Mouse (Mus musculus): ENCODE measurements around the gene Cbx8.

The Cbx8 gene

GRCm38 (mm10) chr11:119040600-119041324 lies at the start of gene Cbx8:
TSS of gene Cbx8 (minus strand) at chr11:119040969.
- peak; percentile 100 for DNase-seq

GRCm38 (mm10) chr11:119090076-119090960 lies 49.5 kb upstream of the Cbx8 start:
- DNase-seq: peak in 1 of 2 experiments; percentile 46

DNA sequence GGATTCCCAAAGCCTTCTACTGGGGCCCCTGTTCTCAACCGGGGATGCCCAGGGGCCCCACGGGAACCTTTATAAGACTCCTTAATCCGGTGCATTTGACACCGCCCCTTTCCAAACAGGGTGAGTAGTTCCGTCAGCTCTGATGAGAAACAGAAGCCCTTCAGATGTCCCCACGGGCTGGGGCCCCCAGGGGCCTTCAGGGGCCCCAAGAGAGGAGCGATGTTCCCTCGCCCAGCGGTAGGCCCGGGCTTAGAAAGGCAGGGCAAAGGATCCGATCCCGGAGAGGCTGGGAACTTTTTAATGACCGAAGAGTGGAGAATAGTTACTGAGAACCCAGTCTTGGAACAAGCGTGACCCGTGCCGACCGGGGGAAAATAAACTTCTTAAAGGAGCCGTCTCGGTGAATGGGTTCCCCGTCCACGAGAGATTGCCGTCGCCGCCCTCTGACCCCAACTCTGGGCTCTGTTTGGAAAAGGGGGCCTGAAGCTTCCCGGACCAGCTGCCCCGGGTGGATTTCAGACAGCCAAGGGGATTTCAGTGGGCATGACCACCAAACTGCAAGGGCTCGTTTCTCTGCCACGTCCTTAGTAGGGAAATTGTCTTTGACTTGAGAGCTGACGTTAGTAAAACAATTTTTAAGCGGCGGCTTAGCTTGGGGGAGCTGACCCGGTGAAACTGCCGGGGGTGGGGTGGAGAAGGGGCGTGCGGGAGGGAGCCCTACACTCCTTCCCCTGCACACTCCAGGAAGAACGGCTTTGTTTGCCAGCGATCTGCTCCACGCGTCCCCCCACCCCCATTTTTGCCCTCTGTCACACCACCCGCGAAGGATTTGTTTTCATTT lies 48.7 kb upstream of the Cbx8 start:
- DNase-seq: peak in 1 of 2 experiments; percentile 61

GRCm38 (mm10) chr11:119088391-119089234 lies 47.8 kb upstream of the Cbx8 start:
- DNase-seq: peak in 1 of 2 experiments; percentile 71

- DNase-seq: peak; percentile 69 to 70
Observed at GRCm38 (mm10) chr11:119087301-119088082, 46.7 kb upstream of the Cbx8 start.

DNA sequence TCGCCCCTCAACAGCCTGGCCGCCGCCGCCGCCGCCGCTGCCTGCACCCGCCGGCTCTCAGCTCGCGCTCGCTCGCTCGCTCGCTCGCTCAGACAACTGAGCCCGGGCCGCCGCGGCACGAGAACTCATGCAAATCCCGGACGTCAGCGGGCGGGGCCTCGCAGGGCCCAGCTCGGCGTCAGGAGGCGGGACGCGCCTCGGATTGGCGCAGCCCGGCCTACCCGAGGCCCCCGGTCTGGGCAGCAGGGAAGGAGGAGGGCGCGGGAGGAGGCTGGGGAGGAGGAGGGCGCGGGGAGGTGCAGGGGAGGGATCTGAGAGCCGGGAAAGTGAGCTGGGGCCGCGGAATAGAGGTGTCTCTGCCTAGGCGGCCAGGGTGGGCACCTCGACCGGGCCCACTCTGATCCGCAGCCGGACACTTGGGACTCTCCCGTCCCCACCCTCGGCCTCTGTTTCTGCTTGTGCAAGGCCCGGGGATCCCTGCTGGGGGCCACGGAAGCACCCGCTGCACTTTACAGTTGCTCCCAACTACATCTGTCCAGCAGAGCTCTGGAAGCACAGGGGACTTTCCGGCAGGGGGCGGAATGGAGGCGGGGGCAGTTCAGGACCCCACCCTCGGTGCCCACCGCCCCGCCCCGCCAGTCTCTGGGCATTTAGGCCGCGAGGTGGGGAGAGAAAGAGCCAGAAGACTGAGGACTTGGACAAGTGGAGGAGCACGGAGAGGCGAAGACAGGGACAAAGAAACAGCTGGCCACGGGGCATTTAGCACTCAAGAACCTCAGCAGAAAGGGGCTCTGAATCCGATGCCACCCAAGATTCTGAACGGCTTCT lies 45.6 kb upstream of the Cbx8 start, which contains the start of gene Cbx4:
TSS of gene Cbx4 (minus strand) at position 78 of the 828 bp plus-strand sequence.
- DNase-seq: peak; percentile 96

DNA sequence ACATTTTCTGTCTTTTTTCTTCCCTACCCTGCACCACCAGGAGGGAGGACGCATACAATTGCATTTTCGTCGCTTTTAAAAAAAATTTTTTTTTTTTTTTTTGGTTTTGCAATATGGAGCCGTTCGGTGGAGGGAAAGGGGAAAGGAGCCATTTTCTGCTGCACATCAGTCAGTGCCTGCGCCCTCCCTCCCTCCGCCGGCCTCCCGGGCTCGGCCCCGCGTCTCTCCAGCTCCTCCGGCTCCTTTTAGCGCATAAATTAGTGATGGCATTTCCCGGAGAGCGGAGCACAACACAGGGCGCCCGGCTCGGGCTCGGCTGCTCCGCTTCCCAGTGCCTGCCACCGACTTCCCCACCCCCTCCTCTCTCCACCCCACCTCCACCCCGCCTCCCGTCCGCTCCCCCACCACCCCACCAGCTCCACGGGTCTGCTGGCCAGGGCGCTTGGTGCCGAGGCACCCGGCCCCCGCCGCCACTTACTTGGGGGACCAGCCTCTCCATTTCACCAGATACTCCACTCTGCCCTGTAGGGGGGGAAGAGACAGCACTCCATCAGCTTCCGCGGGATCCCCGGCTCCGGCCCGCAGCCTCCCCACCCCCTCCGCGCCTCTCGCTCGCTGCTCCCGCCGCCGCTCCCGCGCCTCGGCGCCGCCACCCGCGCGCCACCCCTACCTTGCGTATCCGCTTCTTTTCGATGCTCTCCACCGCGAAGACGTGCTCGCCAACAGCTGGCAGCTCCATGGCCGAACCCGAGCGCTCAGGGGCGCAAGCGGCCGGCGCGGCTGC lies 44.7 kb upstream of the Cbx8 start:
- peak; percentile 82 for DNase-seq

DNA sequence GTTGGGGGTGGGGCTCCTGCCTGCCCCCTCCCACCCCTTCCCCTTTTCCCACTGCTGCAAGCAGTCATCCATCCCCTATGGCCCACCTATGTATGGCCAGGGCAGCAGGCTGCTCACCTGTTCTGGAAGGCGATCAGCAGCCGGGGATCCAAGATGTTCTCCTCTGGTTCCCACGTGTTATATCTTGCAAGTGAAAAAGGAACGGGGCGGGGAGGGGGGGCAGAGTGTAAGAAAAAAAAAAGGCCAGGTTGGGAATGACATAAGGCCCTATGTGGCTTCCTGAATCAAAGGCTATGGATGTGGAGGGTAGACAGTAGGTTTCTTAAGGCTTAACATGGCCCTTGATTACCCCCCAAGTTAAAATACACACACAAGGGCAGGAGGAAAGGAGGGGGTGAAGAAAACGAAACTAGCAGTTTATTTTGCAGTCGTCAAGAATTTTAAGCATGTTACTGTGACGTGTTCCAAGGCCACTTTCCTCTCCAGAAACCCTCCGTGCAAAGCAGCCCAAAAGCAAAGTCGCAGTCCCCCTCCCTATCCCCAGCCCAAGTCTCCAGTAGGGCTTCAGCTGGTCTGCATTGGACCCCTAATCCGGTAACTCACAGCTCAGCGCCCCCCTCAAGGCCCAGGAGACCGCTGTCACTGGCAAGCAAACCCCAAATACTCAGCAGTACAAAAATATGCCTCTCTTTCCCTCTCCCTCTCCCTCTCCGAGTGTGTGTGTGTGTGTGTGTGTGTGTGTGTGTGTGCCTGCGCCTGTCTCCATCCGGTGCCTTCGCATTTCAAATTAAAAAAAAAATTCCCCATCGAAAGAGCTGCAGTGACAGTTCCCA lies 43.9 kb upstream of the Cbx8 start:
- peak in 1 of 2 experiments; percentile 64 for DNase-seq

DNA sequence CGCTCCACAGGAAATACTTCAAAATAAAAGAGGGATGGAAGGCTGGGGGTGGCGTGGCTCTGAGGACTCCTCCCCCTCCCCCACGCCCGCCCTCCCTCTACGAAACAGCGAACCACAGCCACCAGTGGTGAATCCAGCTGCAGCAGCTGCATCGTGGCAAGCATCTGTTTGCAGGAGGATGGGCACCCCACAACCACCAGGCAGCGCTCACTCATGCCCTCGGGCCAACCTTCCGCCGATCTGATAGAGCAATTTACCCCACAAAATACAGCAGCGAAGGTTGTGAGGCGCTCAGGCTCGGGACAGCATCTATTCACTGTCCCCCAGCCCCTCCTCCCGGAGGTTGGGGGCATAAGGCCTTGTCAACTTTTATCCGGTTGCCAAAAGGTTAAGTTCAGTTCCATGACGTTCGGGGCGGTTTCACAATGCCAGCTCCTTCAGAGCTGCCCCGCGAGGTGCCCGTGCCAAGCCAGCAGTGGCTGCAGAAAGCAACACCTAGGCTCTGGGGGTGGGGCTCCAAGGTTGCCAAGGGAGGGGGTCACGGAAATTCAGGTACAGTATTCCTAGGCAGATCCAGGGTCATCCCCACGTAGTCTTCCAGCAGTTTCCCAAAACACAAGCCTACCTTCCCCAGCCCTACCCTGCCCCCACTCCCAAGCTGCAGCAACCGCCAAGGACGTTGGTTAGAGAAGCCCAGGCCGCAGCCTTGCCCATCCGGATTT lies 43.1 kb upstream of the Cbx8 start:
- DNase-seq: peak; percentile 74 to 76

DNA sequence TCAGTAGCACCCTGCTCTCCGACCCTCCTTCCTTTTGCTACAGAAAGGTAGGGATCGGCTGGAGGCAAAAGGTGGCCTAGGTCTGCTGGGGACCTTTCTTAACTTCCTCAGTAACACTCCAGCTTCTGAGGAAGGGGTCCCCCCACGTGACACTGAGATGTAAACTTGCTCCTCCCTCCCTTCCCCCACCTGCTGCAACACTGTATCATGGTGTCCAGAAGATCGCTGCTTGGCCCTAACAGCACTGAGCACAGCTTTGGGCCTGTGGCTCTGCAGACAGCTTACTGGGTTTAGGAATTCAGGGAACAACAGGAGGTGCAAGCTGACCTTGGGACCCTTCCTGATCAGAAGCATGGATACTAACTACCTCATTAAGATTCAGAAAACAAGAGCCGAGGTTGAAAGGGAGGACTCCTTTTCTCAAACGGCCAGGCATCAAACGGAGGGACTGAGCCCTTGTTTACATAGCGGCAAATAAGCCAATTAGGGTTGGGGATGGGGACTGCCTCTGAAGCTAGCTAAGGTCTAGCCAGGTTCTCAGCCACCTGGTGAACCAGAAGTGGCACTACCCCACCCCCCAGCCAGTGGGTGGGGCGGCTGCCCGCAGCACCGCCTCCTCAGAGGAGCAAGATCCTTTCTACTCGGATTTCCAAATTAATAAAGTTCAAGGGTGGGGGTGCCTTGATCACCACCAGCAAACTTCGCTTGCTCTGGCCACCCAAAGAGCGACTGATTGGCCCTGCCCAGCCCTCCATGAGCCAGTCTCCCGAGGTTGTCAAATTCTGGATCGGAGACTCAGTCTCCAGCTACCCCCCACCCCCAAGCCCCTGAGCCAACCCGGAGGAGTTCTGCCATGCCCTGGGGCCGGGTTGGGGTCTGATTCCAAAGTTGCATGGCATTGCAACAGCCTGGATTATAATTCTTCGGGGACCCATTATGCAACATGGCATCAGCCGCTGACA lies 42.1 kb upstream of the Cbx8 start:
- peak in 1 of 2 experiments; percentile 61 for DNase-seq

GRCm38 (mm10) chr11:119081839-119082637 lies 41.3 kb upstream of the Cbx8 start:
- DNase-seq: peak in 1 of 2 experiments; percentile 69

GRCm38 (mm10) chr11:119081148-119081838 lies 40.5 kb upstream of the Cbx8 start:
- no peak for DNase-seq

DNA sequence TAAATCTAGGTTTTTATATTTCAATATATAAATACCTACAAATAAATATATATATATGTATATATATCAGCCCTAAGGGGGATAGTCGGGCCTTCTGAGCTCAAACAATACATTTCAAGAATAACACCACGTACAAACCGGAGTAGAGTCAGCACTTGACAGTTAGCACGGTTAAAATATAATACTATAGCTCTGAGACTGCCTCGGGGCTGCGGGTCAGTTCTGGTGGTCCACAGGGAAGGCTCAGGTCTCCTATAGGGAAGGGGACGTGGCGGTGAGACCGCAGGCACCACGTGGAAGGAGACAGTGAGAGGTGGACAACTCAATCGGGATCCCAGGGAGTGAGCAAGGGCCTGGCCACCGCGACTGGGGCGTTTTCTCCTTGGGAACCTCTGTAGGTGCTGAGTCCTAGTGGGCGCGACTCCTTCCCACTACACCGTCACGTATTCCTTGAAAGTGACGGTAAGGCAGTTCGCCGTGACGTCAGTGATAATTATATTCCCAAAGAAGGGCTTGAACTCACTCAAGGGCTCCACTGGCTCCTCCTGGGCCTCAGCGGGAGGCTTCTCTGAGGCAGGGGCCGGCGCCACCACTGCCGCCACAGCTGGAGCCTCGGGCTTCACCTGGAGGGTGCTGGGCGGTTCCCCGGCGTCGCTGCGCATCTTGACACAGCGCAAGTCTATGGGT lies 39.8 kb upstream of the Cbx8 start:
- DNase-seq: no peak

GRCm38 (mm10) chr11:119079445-119079837 lies 38.7 kb upstream of the Cbx8 start:
- no peak for DNase-seq
